Mouse (Mus musculus): ENCODE measurements around the gene Arhgap35. TPM values are rescaled to one million over a fixed set of nuclear protein-coding genes. Genes with fewer than 3 reads are reported as not detected.

Arhgap35 gene
- polyA plus RNA-seq, 1 experiment from 2014 or later: 37.6 TPM

Other genes with a start within 250 kb of the Arhgap35 start
- gene Sae1, start 227.2 kb downstream of the Arhgap35 start, polyA plus RNA-seq (2014; fragmentation: Nextera tagmentation; extraction: Ambion mirVana): 339 and 377 TPM in 2 replicates
- 15.7 and 20.7 TPM in 2 replicates for gene Zc3h4, start 214.1 kb downstream of the Arhgap35 start, polyA plus RNA-seq (2014; fragmentation: Nextera tagmentation; extraction: Ambion mirVana)
- 51.4 and 56.5 TPM in 2 replicates for gene Tmem160, start 162.2 kb downstream of the Arhgap35 start, polyA plus RNA-seq (2014; fragmentation: Nextera tagmentation; extraction: Ambion mirVana)
- 0.14 and 0.34 TPM in 2 replicates for gene Npas1, start 137.3 kb downstream of the Arhgap35 start, polyA plus RNA-seq (2014; fragmentation: Nextera tagmentation; extraction: Ambion mirVana)
- not detected in 2 replicates for gene Ceacam15, start 60.7 kb upstream of the Arhgap35 start, polyA plus RNA-seq (2014; fragmentation: Nextera tagmentation; extraction: Ambion mirVana)
- not detected in 2 replicates for gene Ceacam9, start 106.9 kb upstream of the Arhgap35 start, polyA plus RNA-seq (2014; fragmentation: Nextera tagmentation; extraction: Ambion mirVana)
- gene Ap2s1, start 123.4 kb upstream of the Arhgap35 start, polyA plus RNA-seq (2014; fragmentation: Nextera tagmentation; extraction: Ambion mirVana): 298 and 307 TPM in 2 replicates
- 15.0 and 15.1 TPM in 2 replicates for gene Slc1a5, start 166.3 kb upstream of the Arhgap35 start, polyA plus RNA-seq (2014; fragmentation: Nextera tagmentation; extraction: Ambion mirVana)
- 112 and 130 TPM in 2 replicates for gene Strn4, start 200.9 kb upstream of the Arhgap35 start, polyA plus RNA-seq (2014; fragmentation: Nextera tagmentation; extraction: Ambion mirVana)
- 21.9 and 22.7 TPM in 2 replicates for gene Fkrp, start 201.7 kb upstream of the Arhgap35 start, polyA plus RNA-seq (2014; fragmentation: Nextera tagmentation; extraction: Ambion mirVana)
- 8.8 and 9.4 TPM in 2 replicates for gene Prkd2, start 227.9 kb upstream of the Arhgap35 start, polyA plus RNA-seq (2014; fragmentation: Nextera tagmentation; extraction: Ambion mirVana)

Measured in hindbrain, embryonic 11.5 days (tissue).